Mouse (Mus musculus): Measurements from ENCODE around the gene Cd151.

Cd151 gene

GRCm38 (mm10) chr7:141493729-141494128 is 26.5 kb downstream of the Cd151 start:
- no peak for DNase-seq (ENCODE audit: low read depth, low spot score)

GRCm38 (mm10) chr7:141495379-141495778 is 28.2 kb downstream of the Cd151 start:
- no peak for DNase-seq (ENCODE audit: low read depth, low spot score)

GRCm38 (mm10) chr7:141495940-141496339 is 28.7 kb downstream of the Cd151 start:
- DNase-seq (ENCODE audit: low read depth, low spot score) = no peak

- DNase-seq (ENCODE audit: low read depth, low spot score) = no peak
These were observed 30.4 kb downstream of the Cd151 start for GRCm38 (mm10) chr7:141497600-141497999.

GRCm38 (mm10) chr7:141501820-141502555 is 34.8 kb downstream of the Cd151 start:
- no peak for DNase-seq (ENCODE audit: low read depth, low spot score)

GRCm38 (mm10) chr7:141502556-141502905 is 35.3 kb downstream of the Cd151 start:
- DNase-seq (ENCODE audit: low read depth, low spot score) = no peak

GRCm38 (mm10) chr7:141506278-141506677 is 39.1 kb downstream of the Cd151 start:
- no peak for DNase-seq (ENCODE audit: low read depth, low spot score)

GRCm38 (mm10) chr7:141508160-141508559 is 41.0 kb downstream of the Cd151 start:
- DNase-seq (ENCODE audit: low read depth, low spot score) = no peak

- DNase-seq (ENCODE audit: low read depth, low spot score) = no peak
These were observed 43.0 kb downstream of the Cd151 start for GRCm38 (mm10) chr7:141510196-141510595.

- peak; percentile 21 for DNase-seq (ENCODE audit: low read depth, low spot score)
These were observed 43.5 kb downstream of the Cd151 start for GRCm38 (mm10) chr7:141510681-141511191.

GRCm38 (mm10) chr7:141517638-141518037 is 50.4 kb downstream of the Cd151 start:
- DNase-seq (ENCODE audit: low read depth, low spot score) = no peak

GRCm38 (mm10) chr7:141518296-141518695 is 51.1 kb downstream of the Cd151 start:
- DNase-seq (ENCODE audit: low read depth, low spot score) = no peak

- no peak for DNase-seq (ENCODE audit: low read depth, low spot score)
These were observed 51.7 kb downstream of the Cd151 start for GRCm38 (mm10) chr7:141518926-141519325.

- DNase-seq (ENCODE audit: low read depth, low spot score) = no peak
These were observed 52.6 kb downstream of the Cd151 start for GRCm38 (mm10) chr7:141519795-141520194.

All from skeletal muscle tissue, adult 2 months (tissue).